Mouse (Mus musculus): ENCODE measurements at regions not wholly inside any gene's neighbourhood (a gene's known extent, or its start where the extent isn't known, plus 50 kb on each side); places are given as distances from the start of the nearest gene placed in this dataset.
A peak's percentile ranks its signal among the peaks of the same experiment; 100 is the strongest.

GRCm38 (mm10) chr5:119560392-119560791, 110.1 kb upstream of the Tbx3 start:
- H3K9me3 ChIP-seq, result no peaks in the 10 kb centered on the region
- H3K4me1 ChIP-seq (replicated peaks), result peaks cover 13% of the 10 kb centered on the region
- no peak for DNase-seq (ENCODE audit: low spot score)
- H3K27me3 ChIP-seq (ENCODE audit: insufficient read depth, poor library complexity, severe bottlenecking), result peaks cover 34% of the 10 kb centered on the region
- no peaks in the 10 kb centered on the region for H3K36me3 ChIP-seq
- 96% methylated on average over 5 of the region's 5 CpGs for WGBS
- H3K4me3 ChIP-seq, result no peak overlapping the region
- H3K27ac ChIP-seq, result no peak overlapping the region

DNA sequence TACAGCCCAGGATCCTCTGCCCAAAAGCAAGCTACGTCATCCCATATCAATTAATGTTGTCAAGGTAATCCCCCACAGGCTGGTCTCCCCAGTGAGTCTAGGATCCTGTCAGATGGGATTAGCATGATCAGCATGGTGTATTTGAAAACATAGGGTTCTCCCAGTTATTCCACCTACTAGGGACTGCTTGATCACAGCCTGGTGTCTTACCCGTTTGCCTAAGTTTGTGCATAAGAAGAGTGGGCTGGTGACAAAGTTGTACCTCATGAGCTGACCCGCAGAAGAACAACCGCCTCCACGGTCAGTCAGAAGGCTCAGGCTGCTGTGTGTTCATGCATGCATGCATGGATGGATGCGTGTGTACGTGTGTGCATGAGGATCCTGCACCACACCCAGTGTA, 108.9 kb upstream of the Tbx3 start:
- Histone ChIP-seq H3K4me3 (no peak overlapping the region), H3K4me1 (replicated peaks) (peaks cover 13% of the 10 kb centered on the region), H3K27ac (no peak overlapping the region), H3K9me3 (no peaks in the 10 kb centered on the region), H3K36me3 (no peaks in the 10 kb centered on the region), H3K27me3 (ENCODE audit: insufficient read depth, poor library complexity, severe bottlenecking) (peaks cover 34% of the 10 kb centered on the region)
- DNase-seq (ENCODE audit: low spot score), result no peak
- 90% methylated on average over 7 of the region's 7 CpGs for whole genome bisulfite sequencing

DNA sequence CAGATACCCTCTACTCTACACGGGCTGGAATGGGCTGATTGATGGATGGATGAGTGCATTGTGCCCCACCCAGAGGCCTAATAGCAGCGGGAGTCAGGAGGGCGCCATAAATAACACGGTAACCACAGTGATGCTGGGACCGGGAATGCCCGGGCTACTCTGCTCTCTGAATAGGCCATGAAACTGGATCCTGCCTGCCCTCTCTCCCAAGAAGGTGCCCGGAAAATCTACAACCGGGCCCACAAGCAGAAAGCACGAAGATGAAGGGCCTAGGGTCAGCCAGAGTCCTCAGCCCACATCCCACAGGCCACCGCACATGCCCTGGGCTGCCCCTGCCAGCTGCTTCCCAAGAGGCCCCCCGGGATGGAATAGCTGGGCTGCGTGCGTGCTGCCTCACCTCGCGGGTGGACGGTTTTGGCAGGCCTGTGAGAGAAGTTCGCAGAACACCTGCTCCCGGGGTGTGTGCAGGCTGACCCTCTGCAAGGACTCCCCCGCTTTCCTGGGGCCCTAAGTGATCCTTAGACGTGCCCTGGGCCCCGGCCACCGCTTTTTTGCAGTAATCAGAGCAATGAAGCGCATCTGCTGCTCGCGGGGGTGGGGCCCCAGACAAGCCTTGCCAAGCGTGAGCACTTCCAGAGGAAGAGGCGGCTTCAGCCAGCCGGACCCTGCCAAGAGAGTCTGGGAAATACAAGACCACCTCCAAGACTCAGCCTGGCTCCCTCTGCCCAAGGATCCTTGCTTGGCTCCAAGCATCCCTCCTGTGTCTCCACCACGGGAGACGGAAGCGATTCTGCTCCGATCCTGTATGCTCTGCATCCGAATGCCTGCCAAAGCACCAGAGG, 106.7 kb upstream of the Tbx3 start:
- WGBS, result 16% methylated on average over 33 of the region's 33 CpGs
- Histone ChIP-seq H3K27me3 (ENCODE audit: insufficient read depth, poor library complexity, severe bottlenecking) (peaks cover 38% of the 10 kb centered on the region), H3K36me3 (no peaks in the 10 kb centered on the region), H3K9me3 (no peaks in the 10 kb centered on the region), H3K4me1 (replicated peaks) (peaks cover 13% of the 10 kb centered on the region), H3K27ac (peak overlapping the region; percentile 77), H3K4me3 (peak overlapping the region; percentile 36)
- DNase-seq (ENCODE audit: low spot score), result peak; percentile 38

DNA sequence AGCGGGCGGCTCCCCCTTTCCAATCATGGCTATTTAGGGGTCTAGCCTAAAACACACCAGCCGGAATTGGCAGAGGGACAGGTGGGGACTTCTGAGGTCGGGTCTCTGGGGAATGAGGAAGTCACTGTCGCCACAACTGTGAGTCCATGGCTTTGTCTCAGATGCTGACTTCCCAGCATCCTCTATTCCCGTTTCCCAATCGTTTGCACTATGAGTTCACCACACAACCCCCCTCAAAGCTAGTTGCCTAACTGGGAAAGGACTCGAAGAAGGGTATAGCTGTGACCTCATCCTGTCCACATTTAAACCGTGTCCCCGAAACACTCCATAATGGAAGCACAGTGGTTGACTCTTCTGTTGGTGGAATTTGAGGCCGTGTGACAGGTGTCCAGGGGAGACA, 102.8 kb upstream of the Tbx3 start:
- Histone ChIP-seq H3K4me1 (replicated peaks) (peaks cover 13% of the 10 kb centered on the region), H3K27ac (no peak overlapping the region), H3K9me3 (peaks cover 13% of the 10 kb centered on the region), H3K36me3 (no peaks in the 10 kb centered on the region), H3K4me3 (no peak overlapping the region), H3K27me3 (ENCODE audit: insufficient read depth, poor library complexity, severe bottlenecking) (peaks cover 27% of the 10 kb centered on the region)
- no peak for DNase-seq (ENCODE audit: low spot score)
- 84% methylated on average over 11 of the region's 11 CpGs for WGBS

DNA sequence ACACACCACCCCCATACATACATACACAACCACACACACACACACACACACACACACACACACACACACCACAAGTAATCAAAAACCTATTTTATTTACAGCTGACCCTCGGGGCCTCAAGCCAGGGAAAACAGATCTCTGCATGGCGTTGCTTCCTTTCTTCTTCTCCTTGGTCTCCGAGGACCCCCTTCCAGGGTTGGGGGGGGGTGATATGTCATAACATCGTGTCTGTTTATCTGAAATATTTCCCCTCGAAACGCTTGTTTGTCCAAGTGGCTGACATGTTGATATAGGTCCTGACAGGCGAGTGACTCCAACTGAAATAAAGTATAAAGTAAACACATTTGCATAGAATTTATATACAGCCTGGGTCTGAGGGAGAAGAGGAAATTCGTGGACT, 100.4 kb upstream of the Tbx3 start:
- Histone ChIP-seq H3K36me3 (no peaks in the 10 kb centered on the region), H3K27ac (no peak overlapping the region), H3K9me3 (peaks cover 23% of the 10 kb centered on the region), H3K27me3 (ENCODE audit: insufficient read depth, poor library complexity, severe bottlenecking) (peaks cover 4% of the 10 kb centered on the region; the same call in 1 of the 2 replicates), H3K4me3 (no peak overlapping the region), H3K4me1 (replicated peaks) (peaks cover 2% of the 10 kb centered on the region; the same call in 1 of the 2 replicates)
- no peak for DNase-seq (ENCODE audit: low spot score)
- WGBS, result 59% methylated on average over 8 of the region's 8 CpGs

DNA sequence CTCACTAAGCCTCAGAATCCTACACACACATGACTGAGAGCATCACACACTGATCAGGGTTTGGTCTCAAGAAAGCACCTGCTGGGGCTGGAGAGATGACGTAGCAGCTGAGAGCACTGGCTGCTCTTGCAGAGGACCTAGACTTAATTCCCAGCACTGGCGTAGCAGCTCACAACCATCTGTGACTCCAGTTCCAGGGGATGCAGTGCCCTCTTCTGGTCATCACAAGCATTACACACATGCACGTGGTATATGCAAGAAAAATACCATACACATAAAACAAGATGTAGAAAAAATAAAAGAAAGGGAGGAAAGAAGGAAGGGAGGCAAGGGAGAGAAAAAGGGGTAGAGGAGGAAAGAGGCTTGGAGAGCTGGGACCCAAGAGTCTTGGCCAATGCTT, 98.8 kb upstream of the Tbx3 start:
- no peaks in the 10 kb centered on the region for H3K36me3 ChIP-seq
- WGBS, result 91% methylated on average over 3 of the region's 3 CpGs

GRCm38 (mm10) chr5:119575124-119575523, 95.3 kb upstream of the Tbx3 start:
- DNase-seq (ENCODE audit: low spot score), result no peak
- 49% methylated on average over 14 of the region's 14 CpGs for WGBS
- Histone ChIP-seq H3K9me3 (peaks cover 23% of the 10 kb centered on the region), H3K36me3 (no peaks in the 10 kb centered on the region), H3K27ac (no peak overlapping the region), H3K27me3 (ENCODE audit: insufficient read depth, poor library complexity, severe bottlenecking) (no peaks in the 10 kb centered on the region), H3K4me1 (replicated peaks) (peaks cover 5% of the 10 kb centered on the region; the same call in 1 of the 2 replicates), H3K4me3 (no peak overlapping the region)

More for the DNA sequence above, 98.8 kb upstream of the Tbx3 start:
- Histone ChIP-seq H3K9me3 (peaks cover 23% of the 10 kb centered on the region), H3K4me3 (no peak overlapping the region), H3K4me1 (replicated peaks) (peaks cover 5% of the 10 kb centered on the region; the same call in 1 of the 2 replicates), H3K27ac (no peak overlapping the region), H3K27me3 (ENCODE audit: insufficient read depth, poor library complexity, severe bottlenecking) (peaks cover 4% of the 10 kb centered on the region; the same call in 1 of the 2 replicates)
- DNase-seq (ENCODE audit: low spot score), result no peak

DNA sequence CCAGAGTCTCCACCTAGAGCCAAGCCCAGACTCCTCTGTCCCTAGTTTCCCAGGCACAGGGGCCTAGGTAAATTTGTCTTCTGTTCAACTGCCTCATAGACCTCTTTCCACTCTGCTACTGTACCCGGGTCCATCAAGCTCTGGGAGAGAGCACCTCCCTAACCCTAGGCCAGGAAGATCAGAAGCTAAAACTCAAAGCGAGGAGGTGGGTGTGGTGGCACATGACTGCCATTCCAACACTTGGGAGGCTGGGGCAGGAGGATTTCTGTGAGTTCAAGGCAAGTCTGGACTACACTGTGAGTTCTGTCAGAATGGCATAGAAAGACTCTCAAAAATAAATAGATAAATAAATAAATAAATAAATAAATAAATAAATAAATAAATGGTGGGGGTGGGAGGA, 91.2 kb upstream of the Tbx3 start:
- H3K4me1 ChIP-seq (replicated peaks), result peaks cover 5% of the 10 kb centered on the region; the same call in 1 of the 2 replicates
- H3K27ac ChIP-seq, result no peak overlapping the region
- H3K36me3 ChIP-seq, result no peaks in the 10 kb centered on the region
- DNase-seq (ENCODE audit: low spot score), result no peak
- WGBS, result 88% methylated on average over 2 of the region's 2 CpGs
- no peaks in the 10 kb centered on the region for H3K9me3 ChIP-seq
- H3K27me3 ChIP-seq (ENCODE audit: insufficient read depth, poor library complexity, severe bottlenecking), result no peaks in the 10 kb centered on the region
- no peak overlapping the region for H3K4me3 ChIP-seq

- H3K36me3 ChIP-seq, result no peaks in the 10 kb centered on the region
- no peak for DNase-seq (ENCODE audit: low spot score)
- H3K4me1 ChIP-seq (replicated peaks), result peaks cover 5% of the 10 kb centered on the region; the same call in 1 of the 2 replicates
- H3K9me3 ChIP-seq, result no peaks in the 10 kb centered on the region
- no peaks in the 10 kb centered on the region for H3K27me3 ChIP-seq (ENCODE audit: insufficient read depth, poor library complexity, severe bottlenecking)
- H3K27ac ChIP-seq, result no peak overlapping the region
- WGBS, result 92% methylated on average over 2 of the region's 2 CpGs
- H3K4me3 ChIP-seq, result no peak overlapping the region
Measured at GRCm38 (mm10) chr5:119579806-119580205, 90.7 kb upstream of the Tbx3 start.

GRCm38 (mm10) chr5:119580395-119580794, 90.1 kb upstream of the Tbx3 start:
- Histone ChIP-seq H3K4me3 (no peak overlapping the region), H3K4me1 (replicated peaks) (peaks cover under 1% of the 10 kb centered on the region; the same call in 1 of the 2 replicates), H3K9me3 (no peaks in the 10 kb centered on the region), H3K36me3 (no peaks in the 10 kb centered on the region), H3K27ac (no peak overlapping the region), H3K27me3 (ENCODE audit: insufficient read depth, poor library complexity, severe bottlenecking) (no peaks in the 10 kb centered on the region)
- 84% methylated on average over 6 of the region's 6 CpGs for WGBS
- DNase-seq (ENCODE audit: low spot score), result no peak

DNA sequence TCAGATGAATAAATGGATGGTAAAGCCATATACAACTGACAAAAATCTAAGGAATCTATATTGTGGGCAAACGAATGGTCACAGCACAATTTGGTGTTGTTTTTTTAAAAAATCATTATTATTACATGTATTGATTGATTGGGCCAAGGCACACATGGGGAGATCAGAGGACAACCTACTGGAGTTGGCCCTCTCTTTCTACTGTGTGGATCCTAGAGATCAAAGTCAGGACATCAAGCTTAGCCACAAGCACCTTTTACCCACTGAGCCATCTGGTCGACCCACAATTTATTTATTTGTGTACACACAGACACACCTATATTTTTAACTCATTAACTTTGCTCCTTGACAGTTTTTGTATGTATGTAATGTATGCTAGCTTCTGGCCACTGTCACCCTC, 89.7 kb upstream of the Tbx3 start:
- Histone ChIP-seq H3K9me3 (no peaks in the 10 kb centered on the region), H3K27me3 (ENCODE audit: insufficient read depth, poor library complexity, severe bottlenecking) (no peaks in the 10 kb centered on the region), H3K36me3 (no peaks in the 10 kb centered on the region), H3K27ac (no peak overlapping the region), H3K4me3 (no peak overlapping the region), H3K4me1 (replicated peaks) (no peaks in the 10 kb centered on the region)
- WGBS, result 82% methylated on average over 2 of the region's 2 CpGs
- no peak for DNase-seq (ENCODE audit: low spot score)

DNA sequence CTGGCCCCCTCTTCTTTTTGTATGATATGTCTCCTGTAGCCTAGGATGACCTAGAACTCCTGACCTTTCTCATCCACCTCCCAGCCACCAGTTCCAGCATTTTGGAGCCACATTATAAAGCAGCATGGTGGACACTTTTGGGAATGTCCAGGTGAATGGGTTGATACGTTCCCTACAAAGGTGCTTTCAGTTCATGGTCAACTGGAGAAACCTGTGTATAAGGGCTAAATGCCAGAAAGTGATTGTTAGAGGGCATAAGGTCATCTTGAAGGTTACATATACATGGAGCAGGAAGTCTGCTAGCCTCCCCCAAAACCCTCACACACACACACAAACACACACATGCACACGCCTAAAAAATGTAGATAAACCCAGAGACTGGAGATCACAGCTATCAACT, 86.1 kb upstream of the Tbx3 start:
- Histone ChIP-seq H3K4me3 (no peak overlapping the region), H3K27ac (no peak overlapping the region), H3K9me3 (no peaks in the 10 kb centered on the region), H3K36me3 (no peaks in the 10 kb centered on the region), H3K27me3 (ENCODE audit: insufficient read depth, poor library complexity, severe bottlenecking) (peaks cover 5% of the 10 kb centered on the region), H3K4me1 (replicated peaks) (peaks cover 6% of the 10 kb centered on the region; the same call in 1 of the 2 replicates)
- no peak for DNase-seq (ENCODE audit: low spot score)
- 78% methylated on average over 2 of the region's 2 CpGs for WGBS

- no peak for DNase-seq (ENCODE audit: low spot score)
- no peaks in the 10 kb centered on the region for H3K9me3 ChIP-seq
- H3K4me1 ChIP-seq (replicated peaks), result peaks cover 6% of the 10 kb centered on the region; the same call in 1 of the 2 replicates
- H3K4me3 ChIP-seq, result no peak overlapping the region
- WGBS, result 93% methylated on average over 5 of the region's 5 CpGs
- no peaks in the 10 kb centered on the region for H3K36me3 ChIP-seq
- H3K27me3 ChIP-seq (ENCODE audit: insufficient read depth, poor library complexity, severe bottlenecking), result peaks cover 5% of the 10 kb centered on the region
- H3K27ac ChIP-seq, result no peak overlapping the region
Measured at GRCm38 (mm10) chr5:119584914-119585313, 85.6 kb upstream of the Tbx3 start.

Data from hindbrain, embryonic 10.5 days (tissue).